In the genomic region with DNA sequence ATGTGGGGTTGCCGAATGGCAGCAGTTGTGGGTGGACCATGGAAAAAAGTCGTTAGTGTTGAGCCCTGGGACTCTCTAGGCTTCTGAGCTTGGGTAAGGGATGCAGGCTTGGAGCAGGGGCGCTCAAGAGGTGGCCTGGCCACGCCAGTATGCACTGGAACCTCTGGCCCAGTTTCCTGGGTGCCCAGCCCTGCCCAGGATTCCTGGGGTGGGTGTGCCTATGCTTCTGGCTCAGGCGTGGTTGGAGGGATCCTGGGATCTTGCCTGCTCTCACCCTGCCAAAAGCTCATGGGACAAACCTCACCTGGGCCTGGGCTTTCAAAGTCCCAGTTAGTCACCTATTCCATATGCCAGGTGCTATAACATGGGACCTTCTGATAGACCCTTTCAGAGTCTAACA, we compare ENCODE assay signal across 12 mouse cellular contexts. TPM values are rescaled to one million over a fixed set of nuclear protein-coding genes. Genes with fewer than 3 reads are reported as not detected.
DNase-seq lines count a peak whose midpoint lies in the region; ATAC-seq and TF ChIP-seq lines count a peak whose summit lies in the region.
"Had no signal": no experiment of that assay in that cellular context is flagged by ENCODE, and none has a peak within 500 bp of the region (broad histone marks: within the 10 kb centered on the region; RNA-seq: fewer than 3 reads in every experiment).

No protein-coding gene starts in this region.

- peaks cover 62% of the 10 kb centered on the region for H3K4me1 ChIP-seq in embryonic facial prominence, embryonic 15.5 days
- peaks cover 65% of the 10 kb centered on the region for H3K4me1 ChIP-seq in neural tube, embryonic 14.5 days (ENCODE audit: control insufficient read depth, insufficient read depth, low read length)
- H3K4me1 ChIP-seq in midbrain, embryonic 15.5 days, result peaks cover 58% of the 10 kb centered on the region
- H3K4me1 ChIP-seq: megakaryocyte, embryonic 14.5 days had no signal

- intact Hi-C loops in gastrocnemius, adult 2 months (cut with DNase I), result no loop called here

- H3K27me3 ChIP-seq in embryonic facial prominence, embryonic 15.5 days, result no peaks in the 10 kb centered on the region
- H3K27me3 ChIP-seq in neural tube, embryonic 14.5 days (ENCODE audit: control insufficient read depth, insufficient read depth, low read length), result no peaks in the 10 kb centered on the region
- no peaks in the 10 kb centered on the region for H3K27me3 ChIP-seq in midbrain, embryonic 15.5 days (replicated peaks)
- H3K27me3 ChIP-seq: limb, embryonic 13.5 days had no signal

- H3K4me2 ChIP-seq in embryonic facial prominence, embryonic 15.5 days (replicated peaks), result no peak overlapping the region
- peak overlapping the region; percentile 6; the same call in 1 of the 2 replicates for H3K4me2 ChIP-seq in neural tube, embryonic 14.5 days (ENCODE audit: low read depth, low read length)
- no peak overlapping the region for H3K4me2 ChIP-seq in midbrain, embryonic 15.5 days
- H3K4me2 ChIP-seq: heart, embryonic 12.5 days; limb, embryonic 13.5 days had no signal

- H3K9me3 ChIP-seq in embryonic facial prominence, embryonic 15.5 days (replicated peaks), result no peaks in the 10 kb centered on the region
- no peaks in the 10 kb centered on the region for H3K9me3 ChIP-seq in neural tube, embryonic 14.5 days (ENCODE audit: control insufficient read depth, low read length)
- H3K9me3 ChIP-seq in midbrain, embryonic 15.5 days, result no peaks in the 10 kb centered on the region
- H3K9me3 ChIP-seq: heart, embryonic 12.5 days; limb, embryonic 13.5 days; megakaryocyte, embryonic 14.5 days had no signal

- ATAC-seq in embryonic facial prominence, embryonic 15.5 days (ENCODE audit: insufficient number of reproducible peaks, low FRiP score, low TSS enrichment, low read depth), result no peak
- ATAC-seq in neural tube, embryonic 14.5 days (ENCODE audit: low read depth), result no peak
- ATAC-seq in midbrain, embryonic 15.5 days (replicated peaks), result no peak
- ATAC-seq in erythroid progenitor cell, adult 5-6 weeks (replicated peaks; ENCODE audit: low FRiP score, poor library complexity, severe bottlenecking), result no peak

- H3K9ac ChIP-seq in embryonic facial prominence, embryonic 15.5 days, result no peak overlapping the region
- 0 out of 2 replicates have a peak overlapping the region, but pooled peaks have one; percentile 11 for H3K9ac ChIP-seq in neural tube, embryonic 14.5 days (replicated peaks; ENCODE audit: low read depth, low read length)
- H3K9ac ChIP-seq in midbrain, embryonic 15.5 days, result no peak overlapping the region
- H3K9ac ChIP-seq: heart, embryonic 12.5 days; limb, embryonic 13.5 days had no signal

- peak; percentile 58 for DNase-seq in gastrocnemius, adult 2 months
- no peak for DNase-seq in gastrocnemius, postnatal 4 days (ENCODE audit: low spot score in 2 of 2)
- DNase-seq in layer of hippocampus, adult 2 months (ENCODE audit: low spot score in 2 of 2), result no peak
- no peak for DNase-seq in layer of hippocampus, postnatal 36 days
- DNase-seq: thymus, adult 18-20 months had no signal

- peaks cover 39% of the 10 kb centered on the region for H3K36me3 ChIP-seq in embryonic facial prominence, embryonic 15.5 days
- peaks cover 36% of the 10 kb centered on the region for H3K36me3 ChIP-seq in neural tube, embryonic 14.5 days (ENCODE audit: control insufficient read depth, insufficient read depth, low read length)
- H3K36me3 ChIP-seq in midbrain, embryonic 15.5 days (replicated peaks), result 0 out of 2 replicates have a peak, but pooled peaks cover 14% of the 10 kb centered on the region

- no peak for TF ChIP-seq CTCF in gastrocnemius, adult 2 months (IDR thresholded peaks at IDR 0.05)
- no peak for TF ChIP-seq CTCF in layer of hippocampus, adult 2 months (conservative IDR thresholded peaks at IDR 0.05)

- peak overlapping the region; percentile 64 for H3K4me3 ChIP-seq in gastrocnemius, adult 2 months
- peak overlapping the region; percentile 74 for H3K4me3 ChIP-seq in layer of hippocampus, adult 2 months
- H3K4me3 ChIP-seq in embryonic facial prominence, embryonic 15.5 days (replicated peaks), result no peak overlapping the region
- no peak overlapping the region for H3K4me3 ChIP-seq in neural tube, embryonic 14.5 days (ENCODE audit: low read depth, low read length)
- H3K4me3 ChIP-seq in midbrain, embryonic 15.5 days, result no peak overlapping the region
- H3K4me3 ChIP-seq: heart, embryonic 12.5 days; limb, embryonic 13.5 days; megakaryocyte, embryonic 14.5 days had no signal

- 56% methylated on average over 5 of the region's 5 CpGs for WGBS in embryonic facial prominence, embryonic 15.5 days
- 72% methylated on average over 5 of the region's 5 CpGs for WGBS in neural tube, embryonic 14.5 days
- WGBS in midbrain, embryonic 15.5 days, result 72% methylated on average over 5 of the region's 5 CpGs

- H3K27ac ChIP-seq in gastrocnemius, adult 2 months, result peak overlapping the region; percentile 96
- H3K27ac ChIP-seq in layer of hippocampus, adult 2 months, result peak overlapping the region; percentile 100
- H3K27ac ChIP-seq in embryonic facial prominence, embryonic 15.5 days (replicated peaks), result peak overlapping the region; percentile 59
- H3K27ac ChIP-seq in neural tube, embryonic 14.5 days (ENCODE audit: low read depth, low read length), result peak overlapping the region; percentile 34; the same call in 1 of the 2 replicates
- no peak overlapping the region for H3K27ac ChIP-seq in midbrain, embryonic 15.5 days

RNA-seq across cellular contexts. Expression of a gene that starts 49.9 kb away (rescaled TPM):
- 10 to 100 TPM; 15.4 to 47.2 TPM for total RNA-seq in gastrocnemius, adult 2 months (2021)
- 1 to 10 TPM; 6.9 to 9.3 TPM for total RNA-seq in gastrocnemius, postnatal 4 days (2021)
- 1 to 10 TPM; 3.1 to 3.9 TPM for total RNA-seq in layer of hippocampus, adult 2 months (2021)
- total RNA-seq in layer of hippocampus, postnatal 36 days (2021), result 1 to 10 TPM; 3.9 to 4.9 TPM
- polyA plus RNA-seq in embryonic facial prominence, embryonic 15.5 days (2015; fragmentation: Nextera tagmentation; extraction: Ambion mirVana), result 3.6 and 5.0 TPM in 2 replicates
- 0.75 and 1.3 TPM in 2 replicates for polyA plus RNA-seq in neural tube, embryonic 14.5 days (2014; fragmentation: Nextera tagmentation; extraction: Ambion mirVana)
- polyA plus RNA-seq in midbrain, embryonic 15.5 days (2015; fragmentation: Nextera tagmentation; extraction: Ambion mirVana), result 1.3 and 2.2 TPM in 2 replicates
- total RNA-seq in erythroid progenitor cell, adult 5-6 weeks (2015; ENCODE audit: low replicate concordance), result not detected in 2 replicates
- not detected in 2 replicates for total RNA-seq in erythroid progenitor cell, adult 5-6 weeks (2017; ENCODE audit: low replicate concordance)

Comparison
In these comparisons a context has a peak if more than half of its experiments do, and no peak if none do; other contexts are left out.
1. H3K4me3 ChIP-seq: peak in gastrocnemius, adult 2 months (single experiment) and layer of hippocampus, adult 2 months (single experiment); none in embryonic facial prominence, embryonic 15.5 days (single experiment), neural tube, embryonic 14.5 days (single experiment) and midbrain, embryonic 15.5 days (single experiment).
2. RNA of a gene that starts 49.9 kb away (total RNA-seq): 15.4 to 47.2 TPM in gastrocnemius, adult 2 months, 6.9 to 9.3 TPM in gastrocnemius, postnatal 4 days, 3.9 to 4.9 TPM in layer of hippocampus, postnatal 36 days and 3.1 to 3.9 TPM in layer of hippocampus, adult 2 months; not detected in erythroid progenitor cell, adult 5-6 weeks; every median in the first group is over 4 times any median in the second.